Mouse (Mus musculus): ENCODE measurements around the gene Gm5862. TPM values are rescaled to one million over a fixed set of nuclear protein-coding genes. Genes with fewer than 3 reads are reported as not detected.

The Gm5862 gene
- polyA plus RNA-seq, 1 experiment from 2014 or later: not detected

Other genes with a start within 250 kb of the Gm5862 start
- gene Gm21663, start 80.5 kb downstream of the Gm5862 start, polyA plus RNA-seq (2015; fragmentation: Nextera tagmentation; extraction: Ambion mirVana): not detected in 2 replicates
- gene Gm21671, start 68.5 kb downstream of the Gm5862 start, polyA plus RNA-seq (2015; fragmentation: Nextera tagmentation; extraction: Ambion mirVana): not detected in 2 replicates
- gene Gm21680, start 50.3 kb downstream of the Gm5862 start, polyA plus RNA-seq (2015; fragmentation: Nextera tagmentation; extraction: Ambion mirVana): not detected in 2 replicates
- gene Gm21698, start 34.3 kb downstream of the Gm5862 start, polyA plus RNA-seq (2015; fragmentation: Nextera tagmentation; extraction: Ambion mirVana): not detected in 2 replicates
- 0.05 TPM in 1 of 2 replicates, not detected in the other for gene Gm1979, start 18.1 kb downstream of the Gm5862 start, polyA plus RNA-seq (2015; fragmentation: Nextera tagmentation; extraction: Ambion mirVana)
- not detected in 2 replicates for gene Speer4a, start 16.6 kb upstream of the Gm5862 start, polyA plus RNA-seq (2015; fragmentation: Nextera tagmentation; extraction: Ambion mirVana)
- gene Gm7347, start 35.7 kb upstream of the Gm5862 start, polyA plus RNA-seq (2015; fragmentation: Nextera tagmentation; extraction: Ambion mirVana): not detected in 2 replicates
- gene Gm10471, start 66.4 kb upstream of the Gm5862 start, polyA plus RNA-seq (2015; fragmentation: Nextera tagmentation; extraction: Ambion mirVana): not detected in 2 replicates
- not detected in 2 replicates for gene 5031410I06Rik, start 82.4 kb upstream of the Gm5862 start, polyA plus RNA-seq (2015; fragmentation: Nextera tagmentation; extraction: Ambion mirVana)
- not detected in 2 replicates for gene Gm10220, start 98.5 kb upstream of the Gm5862 start, polyA plus RNA-seq (2015; fragmentation: Nextera tagmentation; extraction: Ambion mirVana)
- gene Gm7361, start 234.8 kb upstream of the Gm5862 start, polyA plus RNA-seq (2015; fragmentation: Nextera tagmentation; extraction: Ambion mirVana): not detected in 2 replicates